Mouse (Mus musculus): ENCODE measurements around the gene Dennd1a. TPM values are rescaled to one million over a fixed set of nuclear protein-coding genes. Genes with fewer than 3 reads are reported as not detected.

Dennd1a gene
- polyA plus RNA-seq, 1 experiment, result 20.8 TPM

DNA sequence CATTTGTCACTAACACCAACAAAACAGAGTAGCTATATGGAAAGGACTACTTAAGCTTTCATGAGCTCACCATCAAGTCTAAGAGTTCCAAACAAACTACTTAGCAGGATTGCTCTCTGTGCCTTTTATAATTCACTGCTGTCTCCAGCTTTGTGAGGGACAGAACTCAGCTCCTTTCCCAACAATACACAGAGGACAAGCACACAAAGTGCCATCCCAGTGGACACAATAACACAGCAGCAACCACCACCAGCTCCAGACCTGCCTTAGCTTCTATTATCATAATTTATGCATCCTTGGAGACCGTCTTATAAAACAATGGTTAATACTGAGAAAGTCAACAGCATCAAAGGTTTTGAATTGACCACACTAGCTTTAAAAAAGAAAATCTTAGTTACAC is 104.9 kb downstream of the Dennd1a start:
- TF ChIP-seq POLR2A (IDR thresholded peaks at IDR 0.05; ENCODE audit: borderline replicate concordance, extremely low read depth, low read depth, low read length) (no peak), CTCF (IDR thresholded peaks at IDR 0.05; ENCODE audit: insufficient read depth, low read length) (no peak)
- DNase-seq, result no peak
- peaks cover under 1% of the 10 kb centered on the region; the same call in 1 of the 2 replicates for H3K4me1 ChIP-seq (ENCODE audit: control insufficient read depth, insufficient read depth, low read length)
- 96% methylated on average over 1 of the region's 1 CpGs for WGBS
- no peak overlapping the region for H3K4me3 ChIP-seq (replicated peaks; ENCODE audit: extremely low read depth, low read depth, low read length)

DNA sequence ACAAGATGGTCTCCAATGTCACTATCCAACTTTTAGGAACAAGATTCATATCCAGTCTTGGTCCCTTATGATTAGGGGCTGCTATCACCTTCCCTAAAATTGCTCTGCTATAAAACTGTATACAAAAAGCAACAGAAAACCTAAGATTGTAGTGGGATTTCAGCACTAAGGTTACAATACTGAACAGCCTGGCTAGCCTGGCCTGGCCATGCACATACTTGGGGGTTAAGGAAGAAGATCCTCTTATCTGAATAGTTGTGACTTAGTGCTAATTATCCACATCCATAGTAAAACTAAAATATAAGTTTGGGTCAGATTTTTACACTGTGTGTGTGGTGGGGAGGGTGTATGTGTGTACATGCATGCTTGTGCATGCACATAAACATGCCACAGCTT is 109.6 kb downstream of the Dennd1a start:
- H3K4me3 ChIP-seq (replicated peaks; ENCODE audit: extremely low read depth, low read depth, low read length), result no peak overlapping the region
- DNase-seq, result no peak
- TF ChIP-seq CTCF (IDR thresholded peaks at IDR 0.05; ENCODE audit: insufficient read depth, low read length) (no peak), POLR2A (IDR thresholded peaks at IDR 0.05; ENCODE audit: borderline replicate concordance, extremely low read depth, low read depth, low read length) (no peak)
- H3K4me1 ChIP-seq (ENCODE audit: control insufficient read depth, insufficient read depth, low read length), result peaks cover 3% of the 10 kb centered on the region; the same call in 1 of the 2 replicates

DNA sequence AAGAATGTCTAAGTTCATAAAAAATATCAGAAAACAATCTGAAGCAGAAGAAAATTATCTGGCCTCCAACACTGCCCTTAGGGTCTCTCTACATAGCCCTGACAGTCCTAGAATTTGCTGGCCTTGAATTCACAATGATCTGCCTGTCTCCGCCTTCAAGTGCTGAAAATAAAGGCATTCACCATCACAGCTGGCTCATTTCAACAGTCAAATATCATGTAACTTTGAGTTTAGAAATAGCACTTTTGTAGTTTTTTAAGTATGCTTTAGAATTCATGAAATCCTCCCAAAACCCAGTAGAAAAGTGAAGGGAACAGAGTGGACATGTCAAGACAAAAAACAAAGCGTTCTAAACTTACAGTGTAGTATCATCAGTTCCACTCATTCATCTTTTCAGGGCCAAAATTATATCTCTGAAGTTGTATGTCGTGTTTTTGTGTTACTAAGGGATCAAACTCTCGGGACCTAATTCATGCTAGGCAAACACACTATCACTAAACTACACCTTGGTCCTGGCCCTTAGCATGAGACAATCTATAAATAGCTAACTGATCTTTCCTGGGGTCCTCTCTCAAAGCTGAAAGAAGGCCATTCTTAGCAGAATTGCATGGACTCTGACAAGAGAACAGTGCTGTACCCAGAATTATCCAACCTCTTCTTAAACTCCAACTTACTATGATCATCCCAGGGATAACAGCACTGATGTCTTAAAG is 110.2 kb downstream of the Dennd1a start:
- Histone ChIP-seq H3K4me1 (ENCODE audit: control insufficient read depth, insufficient read depth, low read length) (peaks cover 3% of the 10 kb centered on the region; the same call in 1 of the 2 replicates), H3K4me3 (replicated peaks; ENCODE audit: extremely low read depth, low read depth, low read length) (no peak overlapping the region)
- 71% methylated on average over 4 of the region's 4 CpGs for WGBS
- TF ChIP-seq CTCF (IDR thresholded peaks at IDR 0.05; ENCODE audit: insufficient read depth, low read length), result no peak
- TF ChIP-seq POLR2A (IDR thresholded peaks at IDR 0.05; ENCODE audit: borderline replicate concordance, extremely low read depth, low read depth, low read length), result no peak
- DNase-seq, result no peak

GRCm38 (mm10) chr2:38175276-38175675 is 111.9 kb downstream of the Dennd1a start:
- H3K4me3 ChIP-seq (replicated peaks; ENCODE audit: extremely low read depth, low read depth, low read length), result no peak overlapping the region
- DNase-seq, result no peak
- TF ChIP-seq CTCF (IDR thresholded peaks at IDR 0.05; ENCODE audit: insufficient read depth, low read length), result no peak
- no peak for TF ChIP-seq POLR2A (IDR thresholded peaks at IDR 0.05; ENCODE audit: borderline replicate concordance, extremely low read depth, low read depth, low read length)
- peaks cover 3% of the 10 kb centered on the region; the same call in 1 of the 2 replicates for H3K4me1 ChIP-seq (ENCODE audit: control insufficient read depth, insufficient read depth, low read length)

- 77% methylated on average over 3 of the region's 3 CpGs for WGBS
- no peak overlapping the region for H3K4me3 ChIP-seq (replicated peaks; ENCODE audit: extremely low read depth, low read depth, low read length)
- no peak for DNase-seq
- no peaks in the 10 kb centered on the region for H3K4me1 ChIP-seq (ENCODE audit: control insufficient read depth, insufficient read depth, low read length)
- TF ChIP-seq CTCF (IDR thresholded peaks at IDR 0.05; ENCODE audit: insufficient read depth, low read length) (no peak), POLR2A (IDR thresholded peaks at IDR 0.05; ENCODE audit: borderline replicate concordance, extremely low read depth, low read depth, low read length) (no peak)
Observed at GRCm38 (mm10) chr2:38168606-38169005, 118.6 kb downstream of the Dennd1a start.

- 63% methylated on average over 5 of the region's 5 CpGs for WGBS
- Histone ChIP-seq H3K4me3 (replicated peaks; ENCODE audit: extremely low read depth, low read depth, low read length) (no peak overlapping the region), H3K4me1 (ENCODE audit: control insufficient read depth, insufficient read depth, low read length) (no peaks in the 10 kb centered on the region)
- no peak for DNase-seq
- no peak for TF ChIP-seq CTCF (IDR thresholded peaks at IDR 0.05; ENCODE audit: insufficient read depth, low read length)
- TF ChIP-seq POLR2A (IDR thresholded peaks at IDR 0.05; ENCODE audit: borderline replicate concordance, extremely low read depth, low read depth, low read length), result no peak
Observed at GRCm38 (mm10) chr2:38165966-38166365, 121.2 kb downstream of the Dennd1a start.

DNA sequence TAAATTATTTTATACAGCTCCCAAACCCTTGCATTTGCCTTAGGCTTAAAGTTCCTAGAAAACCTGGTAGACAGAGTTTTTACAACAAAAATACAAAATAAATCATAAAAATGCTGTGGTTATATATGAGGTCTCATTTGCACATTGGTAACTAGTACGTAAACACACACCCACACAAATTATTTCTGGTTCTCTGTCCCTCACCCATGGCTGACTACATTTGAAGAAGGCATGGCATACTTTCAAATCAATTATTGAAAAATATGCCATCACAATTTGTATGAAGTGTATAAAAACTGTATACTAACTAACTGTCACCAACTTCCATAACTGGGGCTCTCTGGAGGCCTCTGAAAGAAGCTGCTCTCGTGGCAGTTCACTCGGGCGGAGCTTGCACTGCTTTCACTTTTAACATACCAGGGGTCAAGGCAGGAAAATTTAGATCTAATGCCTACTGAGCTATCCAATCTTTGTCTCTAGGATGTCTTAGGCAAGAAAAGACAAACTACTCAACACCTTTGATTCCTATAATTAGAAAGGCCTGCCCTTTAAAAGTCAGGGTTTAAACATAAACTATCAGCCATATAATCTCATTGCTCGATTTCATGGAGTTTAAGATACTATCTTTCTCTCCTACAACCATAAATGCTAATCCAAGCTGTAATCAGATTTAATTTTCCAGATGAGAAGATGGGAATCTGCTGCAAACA is 122.7 kb downstream of the Dennd1a start:
- 34% methylated on average over 5 of the region's 5 CpGs for WGBS
- Histone ChIP-seq H3K4me3 (replicated peaks; ENCODE audit: extremely low read depth, low read depth, low read length) (no peak overlapping the region), H3K4me1 (ENCODE audit: control insufficient read depth, insufficient read depth, low read length) (no peaks in the 10 kb centered on the region)
- DNase-seq, result no peak
- TF ChIP-seq CTCF (IDR thresholded peaks at IDR 0.05; ENCODE audit: insufficient read depth, low read length) (no peak), POLR2A (IDR thresholded peaks at IDR 0.05; ENCODE audit: borderline replicate concordance, extremely low read depth, low read depth, low read length) (no peak)

GRCm38 (mm10) chr2:38162486-38162885 is 124.7 kb downstream of the Dennd1a start:
- DNase-seq, result no peak

GRCm38 (mm10) chr2:38161484-38161883 is 125.7 kb downstream of the Dennd1a start:
- no peak for DNase-seq
- Histone ChIP-seq H3K4me1 (ENCODE audit: control insufficient read depth, insufficient read depth, low read length) (no peaks in the 10 kb centered on the region), H3K4me3 (replicated peaks; ENCODE audit: extremely low read depth, low read depth, low read length) (no peak overlapping the region)
- TF ChIP-seq POLR2A (IDR thresholded peaks at IDR 0.05; ENCODE audit: borderline replicate concordance, extremely low read depth, low read depth, low read length), result no peak
- TF ChIP-seq CTCF (IDR thresholded peaks at IDR 0.05; ENCODE audit: insufficient read depth, low read length), result no peak
- 95% methylated on average over 1 of the region's 1 CpGs for WGBS

More at GRCm38 (mm10) chr2:38162486-38162885, 124.7 kb downstream of the Dennd1a start:
- Histone ChIP-seq H3K4me3 (replicated peaks; ENCODE audit: extremely low read depth, low read depth, low read length) (no peak overlapping the region), H3K4me1 (ENCODE audit: control insufficient read depth, insufficient read depth, low read length) (no peaks in the 10 kb centered on the region)
- TF ChIP-seq POLR2A (IDR thresholded peaks at IDR 0.05; ENCODE audit: borderline replicate concordance, extremely low read depth, low read depth, low read length) (no peak), CTCF (IDR thresholded peaks at IDR 0.05; ENCODE audit: insufficient read depth, low read length) (no peak)
- WGBS, result 54% methylated on average over 3 of the region's 3 CpGs

DNA sequence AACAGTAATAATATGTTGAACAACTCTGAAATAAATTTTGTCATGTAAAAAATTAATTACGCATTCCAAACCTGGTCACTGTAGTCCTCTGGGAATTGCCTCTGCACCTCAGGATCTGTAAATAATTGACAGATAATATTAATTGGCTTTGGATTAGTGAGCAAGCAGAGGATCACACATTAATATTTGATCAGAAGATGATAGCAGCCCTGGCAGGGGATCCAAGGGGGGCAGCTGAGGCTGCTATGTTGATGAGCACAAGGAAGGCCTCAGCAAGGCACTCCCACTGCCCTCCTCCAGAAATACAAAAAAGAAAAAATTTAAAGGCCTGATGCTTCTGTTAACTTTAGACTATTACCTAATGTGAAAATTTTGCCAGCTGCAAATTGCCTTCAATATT is 127.5 kb downstream of the Dennd1a start:
- no peak for TF ChIP-seq POLR2A (IDR thresholded peaks at IDR 0.05; ENCODE audit: borderline replicate concordance, extremely low read depth, low read depth, low read length)
- TF ChIP-seq CTCF (IDR thresholded peaks at IDR 0.05; ENCODE audit: insufficient read depth, low read length), result no peak
- no peak overlapping the region for H3K4me3 ChIP-seq (replicated peaks; ENCODE audit: extremely low read depth, low read depth, low read length)

More for the DNA sequence above, 127.5 kb downstream of the Dennd1a start:
- WGBS, result 97% methylated on average over 1 of the region's 1 CpGs
- H3K4me1 ChIP-seq (ENCODE audit: control insufficient read depth, insufficient read depth, low read length), result no peaks in the 10 kb centered on the region
- DNase-seq, result no peak
